Comparison of ENCODE assay signal across 1 mouse cellular context in the genomic region with DNA sequence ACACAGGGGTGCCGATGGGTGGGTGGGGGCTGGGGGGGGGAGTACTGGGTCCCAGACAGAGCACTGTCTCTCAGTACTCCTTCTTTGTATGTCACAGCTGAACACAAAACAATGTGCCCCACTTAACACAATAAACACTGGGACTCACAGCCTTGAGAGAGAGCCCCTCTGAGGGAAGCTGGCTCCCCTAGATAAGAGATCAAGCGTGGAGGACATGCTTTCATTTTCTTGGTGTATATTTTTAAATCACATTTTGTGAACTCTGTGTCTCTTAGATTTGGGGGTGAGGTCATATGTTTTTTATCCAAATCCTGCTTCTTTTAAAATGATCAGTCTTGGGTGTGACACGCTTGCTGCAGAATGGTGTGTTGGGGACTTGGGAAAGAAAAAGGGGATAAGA.
TF ChIP-seq lines count a peak whose summit lies in the region.

No protein-coding gene starts in this region.

TF ChIP-seq in MEL, 35 proteins besides CTCF, POLR2A, EP300 and RAD21 (continued from another document):
- TF ChIP-seq NELFE (IDR thresholded peaks at IDR 0.05; ENCODE audit: low read depth, low read length) (no peak), MEF2A (IDR thresholded peaks at IDR 0.05; ENCODE audit: extremely low read depth, insufficient replicate concordance, low read depth, low read length, poor library complexity, severe bottlenecking) (no peak), TAL1 (IDR thresholded peaks at IDR 0.05; ENCODE audit: low read length) (peak; percentile 66), CHD2 (IDR thresholded peaks at IDR 0.05; ENCODE audit: low read length) (no peak), POLR2AphosphoS5 (IDR thresholded peaks at IDR 0.05; ENCODE audit: borderline replicate concordance, low read depth, low read length) (no peak), RCOR1 (IDR thresholded peaks at IDR 0.05; ENCODE audit: low read depth, low read length) (peak; percentile 76), MXI1 (IDR thresholded peaks at IDR 0.05; ENCODE audit: low read depth, low read length) (no peak; the same call in 1 of the 2 replicates), POLR2AphosphoS2 (IDR thresholded peaks at IDR 0.05; ENCODE audit: low read length) (no peak), JUND (IDR thresholded peaks at IDR 0.05; ENCODE audit: low read depth, low read length) (no peak), E2F4 (IDR thresholded peaks at IDR 0.05; ENCODE audit: borderline replicate concordance, low read depth, low read length) (no peak), HCFC1 (IDR thresholded peaks at IDR 0.05; ENCODE audit: low read depth, low read length) (no peak)
